Mouse (Mus musculus) naive thymus-derived CD4-positive, alpha-beta T cell, adult 2 months (primary cell): ENCODE results near the gene H2-Aa.
"Not testable (repeated sequence)": the region's sequence is repeated elsewhere in the genome, so short reads cannot be mapped to it uniquely, and the experiment has no call there.

ENCODE experiments used
- DNase-seq: peaks from one replicate; pipeline ENCODE4 v3.0.0-alpha.2; 2011; ENCODE audit warnings: low read depth

The H2-Aa gene

DNA sequence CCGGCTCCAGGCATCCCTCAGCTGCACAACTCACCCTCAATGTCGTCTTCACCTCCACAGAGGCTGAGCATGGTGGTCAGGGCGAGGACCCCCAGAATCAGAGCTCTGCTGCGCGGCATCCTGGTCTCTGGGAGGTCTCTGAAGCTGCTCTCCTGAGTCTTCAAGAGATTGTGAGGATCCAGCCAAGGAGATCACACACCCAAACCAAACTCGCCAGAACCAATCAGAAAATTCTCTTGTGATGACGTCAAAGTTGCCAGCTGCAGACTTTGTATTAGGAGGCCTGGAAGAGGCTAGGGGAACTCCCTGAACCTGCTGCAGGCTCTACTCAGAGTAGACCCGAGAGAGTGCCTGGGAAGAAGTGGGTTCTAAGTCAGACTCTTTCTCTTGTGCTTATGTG is at the start of gene H2-Aa:
Gene H2-Aa (minus strand): TSS at position 176 of the 400 bp plus-strand sequence.
- DNase-seq: peak; percentile 94

DNA sequence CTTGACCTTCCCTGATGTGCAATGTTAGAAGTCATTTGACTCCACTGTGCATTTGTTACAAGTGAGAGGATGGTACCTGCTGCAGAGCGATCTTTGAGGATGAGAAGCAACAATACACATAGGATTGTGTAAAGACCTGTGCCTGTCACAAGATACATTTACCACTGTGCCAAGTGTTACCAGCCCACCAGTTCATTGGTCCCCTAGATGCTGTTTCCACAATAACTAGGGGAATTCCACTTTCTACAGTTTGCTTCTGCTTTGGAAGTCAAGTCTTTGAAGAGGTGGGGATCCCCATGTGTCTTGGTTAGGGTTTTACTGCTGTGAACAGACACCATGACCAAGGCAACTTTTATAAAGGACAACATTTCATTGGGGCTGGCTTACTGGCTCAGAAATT is 43.6 kb upstream of the H2-Aa start:
- no peak for DNase-seq

DNA sequence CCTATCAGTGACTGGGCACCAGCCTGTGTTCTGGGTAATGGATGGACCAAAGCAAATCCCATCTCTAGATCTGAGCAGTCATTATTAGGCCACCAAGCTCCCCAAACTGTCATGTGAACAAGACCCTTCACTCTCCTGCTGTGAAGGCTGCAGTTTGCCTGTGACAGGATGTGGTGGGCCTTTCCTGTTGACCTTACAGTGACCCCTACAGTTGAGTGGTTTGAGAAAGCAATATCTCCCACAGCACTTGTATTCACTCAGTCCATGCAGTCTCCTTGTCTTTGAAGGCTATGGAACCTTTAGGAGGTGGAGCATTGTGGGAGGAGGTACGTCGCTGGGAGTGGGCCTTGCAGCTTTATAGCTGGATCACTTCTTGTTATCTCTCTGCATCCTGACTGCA is 42.2 kb upstream of the H2-Aa start:
- peak; percentile 50 for DNase-seq

DNA sequence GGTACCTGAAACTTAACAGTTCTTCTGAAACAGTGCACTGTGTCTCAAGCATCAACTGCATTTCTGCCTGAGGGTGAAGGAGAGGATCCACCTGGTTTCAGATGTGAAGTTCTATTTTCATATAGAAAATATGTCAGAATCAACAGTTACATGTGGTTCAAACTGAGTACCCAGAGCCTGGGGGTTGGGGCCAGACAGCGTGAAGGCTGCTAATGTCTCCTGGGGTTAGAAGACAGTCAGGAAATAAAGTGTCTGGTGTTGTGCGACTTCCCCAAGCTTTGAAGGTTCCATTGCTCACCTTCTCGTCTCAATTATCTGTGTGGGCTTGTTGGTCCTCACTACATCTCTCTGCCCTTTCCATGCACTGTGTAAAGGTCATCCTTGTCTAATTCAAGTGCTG is 38.8 kb upstream of the H2-Aa start:
- no peak for DNase-seq

DNA sequence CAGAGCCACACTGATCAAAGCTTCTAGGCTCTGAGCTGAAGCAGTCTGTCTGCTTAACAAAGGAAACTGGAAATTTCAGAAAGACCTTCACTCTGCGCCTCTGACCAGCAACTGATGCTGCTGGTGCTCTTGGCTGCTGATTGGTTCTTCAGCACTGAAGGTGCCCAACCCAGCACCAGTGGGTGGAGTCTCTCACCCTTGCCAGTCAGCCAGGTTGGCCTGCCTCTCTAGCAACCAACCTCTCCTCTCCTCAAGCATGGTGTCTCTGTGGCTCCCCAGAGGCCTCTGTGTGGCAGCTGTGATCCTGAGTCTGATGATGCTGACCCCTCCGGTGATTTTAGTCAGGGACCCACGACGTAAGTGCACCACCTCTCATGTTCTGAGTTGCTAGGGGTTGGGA is 37.8 kb upstream of the H2-Aa start, which contains the start of gene H2-Eb2:
Gene H2-Eb2 (plus strand): TSS at position 230 of the 400 bp plus-strand sequence.
- no peak for DNase-seq

DNA sequence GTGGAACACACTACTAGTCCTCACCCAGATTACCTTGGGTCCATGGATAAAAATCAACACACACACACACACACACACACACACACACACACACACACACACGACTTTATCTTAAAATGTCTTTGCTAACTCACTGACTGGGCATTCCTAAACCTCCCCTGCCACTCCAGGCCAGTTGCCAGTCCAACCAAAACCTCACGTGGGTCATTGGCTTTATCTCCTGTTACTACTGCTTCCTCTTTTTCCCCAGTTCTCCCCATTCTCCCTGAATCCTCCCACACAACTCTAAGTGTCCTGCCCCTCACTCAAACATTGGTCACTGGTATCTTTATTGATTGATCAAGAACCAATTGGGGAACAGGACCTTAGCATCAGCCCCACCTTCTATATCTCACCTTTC is 29.7 kb upstream of the H2-Aa start:
- DNase-seq: no peak

DNA sequence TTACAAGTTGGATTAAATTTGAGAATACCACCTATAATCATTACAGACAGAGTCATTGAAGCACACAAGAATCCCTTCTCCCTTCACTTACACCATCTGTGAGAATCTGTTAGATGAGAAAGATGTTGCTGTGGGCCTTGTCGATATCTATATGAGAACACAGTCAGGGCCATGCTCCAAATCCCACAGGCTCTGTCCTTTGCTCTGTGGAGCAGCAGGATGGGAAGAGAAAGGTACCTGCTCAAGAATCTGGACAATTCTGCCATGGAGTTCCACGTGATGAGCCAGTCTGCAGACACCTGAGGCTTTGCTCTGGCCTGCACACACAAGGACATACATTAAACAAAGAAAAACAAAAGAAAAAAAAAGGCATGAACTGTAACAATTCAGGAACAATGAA is 29.1 kb upstream of the H2-Aa start:
- DNase-seq: no peak

DNA sequence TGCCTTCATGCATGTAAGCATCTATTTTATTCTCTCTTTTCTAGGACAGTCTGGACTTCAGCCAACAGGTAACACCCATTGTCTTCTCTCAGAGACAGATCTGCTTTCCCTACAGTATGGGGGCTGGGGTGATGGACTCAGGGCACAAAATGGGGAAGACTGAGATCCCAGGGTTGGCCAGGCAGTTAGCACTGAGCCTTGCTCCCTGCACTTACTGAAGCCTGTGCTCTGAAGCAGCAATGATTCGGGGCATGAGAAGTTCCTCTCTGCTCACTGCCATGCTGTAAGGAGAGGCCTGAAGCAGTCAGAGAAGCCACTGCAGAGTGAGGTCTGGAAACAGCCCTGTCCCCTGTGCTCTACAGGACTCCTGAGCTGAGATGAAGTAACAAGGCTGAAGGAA is 27.9 kb upstream of the H2-Aa start:
- no peak for DNase-seq

DNA sequence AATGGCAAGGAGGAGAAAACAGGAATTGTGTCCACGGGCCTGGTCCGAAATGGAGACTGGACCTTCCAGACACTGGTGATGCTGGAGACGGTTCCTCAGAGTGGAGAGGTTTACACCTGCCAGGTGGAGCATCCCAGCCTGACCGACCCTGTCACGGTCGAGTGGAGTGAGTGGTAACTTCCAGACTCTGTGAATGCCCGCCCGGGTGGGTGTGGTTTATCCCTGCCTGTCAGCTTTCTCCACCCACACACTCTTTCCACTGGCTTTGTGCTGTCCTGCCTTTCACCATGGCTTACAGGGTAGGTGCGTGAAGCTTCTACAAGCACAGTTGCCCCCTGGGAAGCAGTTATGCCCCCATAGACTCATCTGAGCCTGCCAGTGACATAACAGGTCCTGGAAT is 26.7 kb upstream of the H2-Aa start:
- DNase-seq: no peak

DNA sequence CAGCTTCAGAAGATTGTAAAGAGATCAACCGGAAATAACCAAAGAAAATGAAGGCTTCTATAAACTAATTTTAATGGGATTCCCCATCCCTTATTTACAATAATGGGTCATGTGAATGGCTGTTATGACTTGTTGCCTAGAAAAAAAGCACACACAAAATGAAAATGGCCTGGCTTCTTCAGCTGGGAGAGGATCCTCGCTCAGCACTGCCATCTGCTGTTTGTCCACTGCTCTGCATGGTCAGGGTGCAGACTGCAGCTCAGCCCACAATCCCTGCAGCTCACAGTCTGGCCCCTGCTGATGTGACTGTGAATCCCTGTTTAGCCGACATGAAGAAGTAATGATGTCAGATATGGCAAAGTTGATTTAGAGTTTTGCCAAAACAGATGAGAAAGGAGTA is 25.8 kb upstream of the H2-Aa start:
- peak; percentile 88 for DNase-seq

DNA sequence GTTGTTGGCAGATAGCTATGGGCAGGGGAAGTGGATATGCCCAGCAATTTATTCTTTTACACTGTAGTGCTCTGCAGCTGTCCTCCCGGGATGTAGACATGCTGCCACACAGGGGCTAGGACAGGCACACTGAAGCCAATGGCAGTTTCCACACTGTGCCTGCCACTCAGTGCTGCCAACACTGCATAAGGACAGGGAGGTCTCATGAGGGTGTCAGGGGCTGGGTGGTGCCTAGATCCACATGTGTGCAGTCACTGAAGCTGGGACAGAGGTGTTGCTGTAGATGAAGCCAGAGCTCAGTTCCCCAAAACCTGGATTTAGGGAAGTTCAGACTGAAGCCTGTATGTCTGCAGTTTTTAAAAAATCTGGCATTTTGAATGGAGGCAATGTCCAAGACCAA is 24.6 kb upstream of the H2-Aa start:
- DNase-seq: no peak

DNA sequence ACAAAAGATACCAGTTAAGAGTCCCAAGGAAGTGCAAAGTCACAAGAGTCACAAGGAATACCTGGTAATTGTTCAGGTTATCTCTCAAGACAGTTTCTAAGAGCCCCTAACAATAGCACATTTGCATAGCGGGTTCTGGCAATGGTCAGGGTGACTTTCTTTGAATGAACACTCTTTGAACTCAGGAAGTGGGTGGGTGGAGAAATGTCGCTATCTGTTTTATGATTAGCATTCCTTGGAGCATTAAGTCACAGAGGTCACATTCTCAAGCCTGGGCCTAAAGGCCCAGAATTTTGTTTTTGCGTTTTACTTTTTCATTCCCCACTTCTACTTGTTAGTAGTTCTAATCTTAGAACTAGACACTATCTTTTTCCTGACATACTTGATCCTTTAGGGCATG is 22.9 kb upstream of the H2-Aa start:
- DNase-seq: not testable (repeated sequence)

DNA sequence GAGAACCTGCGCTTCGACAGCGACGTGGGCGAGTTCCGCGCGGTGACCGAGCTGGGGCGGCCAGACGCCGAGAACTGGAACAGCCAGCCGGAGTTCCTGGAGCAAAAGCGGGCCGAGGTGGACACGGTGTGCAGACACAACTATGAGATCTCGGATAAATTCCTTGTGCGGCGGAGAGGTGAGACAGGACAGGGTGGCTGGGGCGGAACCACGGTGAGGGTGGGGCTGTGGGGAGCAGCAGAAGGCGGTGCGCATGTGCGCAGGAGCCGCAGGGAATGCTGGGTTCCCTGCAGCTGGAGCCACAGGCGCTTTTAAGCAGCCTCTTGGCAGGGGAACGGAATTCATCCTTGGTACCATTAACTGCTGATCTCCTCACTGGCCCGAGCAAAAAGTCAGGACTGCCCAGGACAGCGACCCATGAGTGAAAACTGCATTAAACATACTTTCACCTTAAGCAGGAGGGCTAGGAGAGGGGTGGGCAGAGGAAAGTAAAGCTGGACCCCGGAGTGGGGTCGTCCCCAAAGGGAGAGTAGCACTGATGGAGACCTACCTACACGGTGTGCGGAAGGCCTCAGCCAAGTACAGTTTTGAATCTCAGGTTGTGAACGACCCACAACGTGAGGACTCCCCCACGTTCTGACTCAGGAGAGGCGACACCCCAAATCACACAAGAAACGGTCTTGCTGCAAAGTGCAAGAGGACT is 22.2 kb upstream of the H2-Aa start:
- DNase-seq: peak; percentile 74

DNA sequence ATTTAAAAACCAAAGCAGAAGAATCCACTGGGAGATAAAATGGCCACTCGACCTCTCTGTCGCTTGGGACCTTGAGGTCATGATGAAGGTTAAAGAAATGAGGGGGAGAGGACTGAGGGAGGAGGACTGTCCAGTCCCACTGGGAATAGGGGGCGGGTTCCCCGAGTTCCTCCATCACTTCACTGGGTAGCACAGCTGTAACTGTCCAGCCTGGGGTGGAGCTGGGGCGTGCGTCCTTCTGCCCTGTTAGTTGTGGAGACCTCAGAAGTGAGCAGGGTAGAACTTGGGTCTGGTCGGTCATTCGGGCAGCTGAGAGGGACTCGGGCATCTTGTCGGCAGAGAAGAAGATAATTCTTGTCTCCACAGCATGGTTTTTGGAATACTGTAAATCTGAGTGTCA is 21.6 kb upstream of the H2-Aa start:
- DNase-seq: no peak

DNA sequence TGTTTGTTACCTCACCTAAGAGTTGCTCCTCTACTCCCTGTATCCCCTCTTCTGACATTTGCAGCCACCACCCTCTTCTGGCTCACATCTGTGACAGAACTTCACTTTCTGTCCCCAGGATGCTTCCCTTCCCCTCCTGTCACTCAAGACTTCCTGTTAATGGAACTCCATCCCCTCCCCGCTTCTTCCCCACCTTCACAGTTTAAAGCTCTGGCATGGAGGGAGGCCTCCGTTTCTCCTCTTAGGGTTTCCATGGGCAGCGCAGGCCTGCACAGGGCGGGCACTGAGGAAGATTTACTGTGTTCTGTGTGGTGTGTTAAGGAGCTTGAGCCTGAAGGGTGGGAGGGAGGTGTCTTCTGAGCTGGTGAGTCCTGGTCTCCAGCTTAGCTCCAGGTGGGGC is 20.5 kb upstream of the H2-Aa start:
- no peak for DNase-seq

DNA sequence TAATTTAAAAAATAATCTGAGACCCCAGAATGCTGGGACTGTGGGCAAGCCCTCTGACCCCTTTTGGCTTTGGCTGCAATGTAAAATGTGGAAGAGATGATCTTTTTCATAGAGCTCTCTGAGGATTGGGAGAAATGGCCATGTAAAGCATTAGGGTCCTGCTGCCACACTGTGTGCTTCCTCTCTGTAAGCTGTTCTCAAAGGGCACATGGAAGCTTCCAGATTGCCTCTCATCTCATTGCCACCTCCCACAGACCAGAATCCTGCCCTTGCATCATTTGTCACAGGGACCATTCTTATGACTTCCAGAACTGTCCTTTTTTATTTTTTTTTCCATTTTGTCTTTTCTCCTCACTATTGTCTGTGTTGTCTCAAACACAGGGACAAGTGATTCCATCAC is 19.6 kb upstream of the H2-Aa start:
- DNase-seq: no peak

DNA sequence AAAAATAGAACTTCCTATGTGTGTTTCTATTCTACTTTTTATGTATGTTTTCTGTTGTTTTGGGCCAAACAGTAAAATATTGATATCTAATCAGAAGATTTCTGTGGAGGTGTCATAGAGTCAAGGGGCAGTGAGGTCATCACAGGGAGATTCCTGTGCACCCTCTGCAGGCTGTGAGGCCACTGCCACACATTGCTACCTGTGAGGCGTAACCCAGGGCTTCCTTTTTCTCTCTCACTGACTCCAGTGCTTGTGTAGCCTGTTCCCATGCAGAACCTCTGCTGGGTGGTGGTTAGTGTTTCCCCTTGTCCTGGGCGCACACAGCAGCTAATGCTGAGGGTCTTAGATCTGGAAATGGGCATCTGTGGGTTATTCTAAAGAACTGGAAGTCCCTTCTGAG is 18.8 kb upstream of the H2-Aa start:
- DNase-seq: no peak

DNA sequence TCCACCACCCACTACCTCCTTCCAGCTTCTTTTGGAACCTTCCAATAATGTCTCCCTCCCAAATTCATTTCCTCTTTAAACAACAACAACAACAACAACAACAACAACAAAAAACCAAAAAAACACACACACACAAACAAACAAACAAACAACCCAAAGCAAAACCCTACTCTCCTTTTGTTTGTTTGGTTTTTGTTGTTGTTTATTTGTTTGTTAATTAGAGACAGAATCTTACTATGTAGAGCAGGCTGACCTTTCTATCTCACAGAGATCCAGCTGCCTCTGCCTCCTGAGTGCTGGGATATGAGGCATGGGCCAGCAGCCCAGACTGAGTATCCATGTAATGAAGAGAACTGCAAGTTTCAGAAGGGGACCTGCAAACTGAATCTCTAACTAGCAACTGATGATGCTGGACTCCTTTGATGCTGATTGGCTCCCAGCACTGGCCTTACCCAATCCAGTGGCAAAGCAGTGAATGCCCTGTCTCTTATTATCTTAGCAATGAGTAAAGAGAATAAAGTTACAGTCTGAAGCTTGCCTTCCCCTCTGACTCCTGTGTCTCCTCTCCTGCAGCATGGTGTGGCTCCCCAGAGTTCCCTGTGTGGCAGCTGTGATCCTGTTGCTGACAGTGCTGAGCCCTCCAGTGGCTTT is 17.9 kb upstream of the H2-Aa start, which contains the start of gene H2-Eb1:
Gene H2-Eb1 (plus strand): TSS at position 488 of the 651 bp plus-strand sequence.
- peak; percentile 93 for DNase-seq

DNA sequence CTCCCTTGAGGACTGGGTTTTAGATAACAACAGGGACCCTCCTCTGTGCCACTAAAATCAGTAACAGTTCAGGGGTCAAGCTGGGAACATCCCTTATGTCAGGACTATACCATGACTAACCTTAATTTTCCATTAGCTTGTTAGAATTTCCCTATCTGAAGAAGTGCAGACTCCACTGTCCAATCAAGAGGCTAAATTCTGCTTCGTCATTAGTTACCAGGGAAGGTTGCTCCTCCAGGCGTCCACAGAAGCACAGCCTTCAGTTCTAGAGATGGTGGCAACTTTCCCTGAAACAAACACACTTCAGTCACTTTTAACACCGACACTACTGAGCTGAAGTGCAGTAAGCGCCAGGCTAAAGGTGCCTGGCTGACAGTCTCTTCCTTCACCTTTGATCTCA is 17.1 kb upstream of the H2-Aa start:
- peak; percentile 89 for DNase-seq

DNA sequence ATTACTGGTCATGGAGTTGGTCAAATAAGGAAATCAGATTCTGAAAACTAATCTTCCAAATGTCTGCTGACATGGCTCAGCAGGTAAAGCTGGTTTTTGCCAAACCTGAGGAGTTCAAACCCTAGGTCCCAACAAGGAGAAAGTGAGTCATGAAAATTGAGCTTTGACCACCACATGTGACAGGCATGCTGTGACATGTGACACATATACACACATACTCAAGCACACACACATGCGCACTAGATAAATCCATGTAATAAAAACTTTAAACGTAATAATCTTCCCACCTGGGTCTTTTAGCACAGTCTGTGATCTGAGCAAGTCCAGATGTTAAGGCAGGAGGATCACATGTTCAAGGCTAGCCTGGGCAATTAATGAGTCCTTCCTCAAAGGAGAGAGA is 16.2 kb upstream of the H2-Aa start:
- DNase-seq: no peak

DNA sequence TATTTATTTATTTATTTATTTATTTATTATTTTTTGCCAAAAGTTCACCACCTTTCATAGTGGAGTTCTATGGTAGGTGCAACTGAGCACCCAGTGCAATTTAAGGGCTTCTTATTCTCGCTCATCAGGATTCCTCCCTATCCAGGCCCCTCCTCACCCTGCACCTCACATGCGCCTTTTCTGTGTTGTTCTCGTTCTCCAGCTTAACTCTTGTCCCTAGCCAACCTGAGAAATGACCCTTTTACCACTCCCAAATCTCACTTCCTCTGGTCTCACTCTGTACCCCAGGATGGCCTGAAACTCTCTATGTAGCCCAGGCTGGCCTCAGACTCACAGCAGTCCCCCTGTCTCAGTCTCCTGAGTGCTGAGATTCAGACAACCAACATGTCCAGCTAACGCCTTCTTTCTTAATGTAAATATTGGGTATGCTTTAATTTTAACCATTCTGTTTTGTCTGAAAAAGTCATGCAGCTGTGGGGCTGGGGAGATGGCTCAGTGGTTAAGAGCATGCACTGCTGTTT is 14.1 kb upstream of the H2-Aa start:
- DNase-seq: no peak

DNA sequence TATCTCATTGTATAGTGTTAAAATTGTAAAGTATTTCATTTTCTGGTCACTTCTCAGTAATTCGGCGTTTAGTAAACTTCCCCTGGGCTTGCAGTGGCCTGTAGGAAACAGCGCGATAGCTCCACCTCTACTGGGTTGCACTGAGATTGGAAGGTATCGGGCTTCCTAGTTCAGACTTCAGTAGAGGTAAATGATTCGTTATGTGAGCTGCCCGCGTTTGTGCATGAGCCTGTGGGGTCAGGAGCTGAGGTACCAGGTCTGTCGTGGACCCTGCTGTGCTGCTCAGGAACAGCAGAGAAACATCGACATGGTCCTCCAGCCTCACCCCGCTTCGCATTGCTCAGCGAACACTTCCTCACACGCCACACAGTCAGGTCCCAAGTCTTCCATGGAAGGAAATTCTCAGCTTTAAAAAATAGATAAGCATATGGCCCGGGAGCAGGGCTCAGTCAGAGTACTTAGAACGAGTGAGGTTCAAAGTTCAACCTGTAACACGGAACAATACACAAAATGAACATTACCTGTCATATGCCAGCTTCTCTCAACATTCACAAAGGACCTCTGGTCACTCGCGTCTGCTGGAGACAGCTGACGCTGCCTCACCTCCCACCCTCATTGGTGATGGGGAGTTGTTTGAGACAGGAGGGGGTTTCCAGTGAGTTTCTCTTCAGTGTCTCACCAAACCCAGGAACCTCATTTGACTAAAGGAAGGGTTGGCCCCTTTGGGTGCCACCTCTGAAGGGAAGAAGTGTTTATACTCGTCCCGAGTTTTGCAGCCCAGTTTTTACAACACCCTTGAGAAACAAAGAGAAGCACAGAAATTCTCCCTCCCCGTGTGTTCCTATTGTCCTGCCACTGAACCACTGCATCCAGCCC is 13.3 kb upstream of the H2-Aa start:
- no peak for DNase-seq

DNA sequence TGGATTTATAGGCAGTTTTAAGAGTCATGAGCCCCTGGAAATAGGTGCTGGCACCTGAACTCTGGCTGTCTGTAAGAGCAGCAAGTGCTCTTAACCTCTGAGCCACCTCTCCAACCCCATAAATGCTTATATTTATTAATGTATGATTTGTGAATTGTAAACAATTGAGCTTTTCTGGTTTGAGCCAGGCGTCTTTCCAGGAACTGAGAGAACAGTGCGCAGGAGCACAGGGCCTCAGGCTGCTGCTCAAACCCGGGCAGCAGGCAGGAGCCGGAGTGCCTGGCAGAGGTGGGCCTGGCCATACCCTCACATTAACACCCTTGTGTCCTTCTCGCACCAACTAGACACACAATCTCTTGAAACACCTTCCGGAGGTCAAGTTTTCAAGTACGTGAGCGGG is 12.4 kb upstream of the H2-Aa start:
- no peak for DNase-seq
